Mouse (Mus musculus) brain, embryonic 14.5 days (tissue): ENCODE data around the gene Mybl2. TPM values are rescaled to one million over a fixed set of nuclear protein-coding genes. Genes with fewer than 3 reads are reported as not detected.
"Not testable (repeated sequence)": the region's sequence is repeated elsewhere in the genome, so short reads cannot be mapped to it uniquely, and the experiment has no call there.

Experiments
- DNase-seq: peaks from one replicate; pipeline ENCODE4 v3.0.0-alpha.2; 2011; ENCODE audit warnings: low read depth
- CTCF ChIP-seq: fragments of 200-500 bp; IDR thresholded peaks from 2 replicates; pipeline ENCODE4 v1.5.1; 2012; ENCODE audit warnings: inconsistent platforms, mild to moderate bottlenecking, moderate library complexity, borderline replicate concordance; ENCODE audit not compliant: insufficient read depth, insufficient read length; ENCODE audit errors: extremely low read depth
- POLR2A ChIP-seq: fragments of 200-500 bp; IDR thresholded peaks from 2 replicates; pipeline ENCODE4 v1.6.1; 2012; ENCODE audit warnings: mild to moderate bottlenecking, inconsistent platforms, borderline replicate concordance; ENCODE audit not compliant: poor library complexity, insufficient read depth, insufficient read length, severe bottlenecking; ENCODE audit errors: extremely low read depth
- polyA plus RNA-seq: library from polyadenylated mRNA; depleted of rRNA; stranded (reverse); fragments of >200 nt; gene quantifications from 2 replicates; pipeline ENCODE4 v1.2.3, GENCODE M21; 2012

Gene Mybl2
- polyA plus RNA-seq, 1 experiment, result 11.0 TPM

DNA sequence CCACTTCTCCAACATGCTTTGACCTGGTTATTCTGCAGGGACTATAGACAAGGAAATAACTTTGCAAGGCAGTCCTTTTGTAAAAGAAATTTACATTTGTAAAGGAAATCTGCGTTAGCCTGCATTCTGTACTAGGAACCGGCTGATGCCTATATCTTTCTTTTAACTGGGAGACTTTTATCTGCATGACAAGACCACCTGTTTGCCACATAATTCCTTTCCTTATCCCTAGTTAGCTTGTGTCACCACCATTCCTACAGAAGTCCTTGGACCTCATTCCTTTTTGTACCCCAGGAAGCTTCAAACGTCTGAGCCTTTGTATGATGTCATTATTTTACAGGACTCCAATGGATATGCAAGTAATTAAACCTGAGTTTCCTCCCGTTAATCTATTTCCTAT lies 1.7 kb upstream of the Mybl2 start:
- TF ChIP-seq CTCF, result no peak
- TF ChIP-seq POLR2A, result no peak
- no peak for DNase-seq

DNA sequence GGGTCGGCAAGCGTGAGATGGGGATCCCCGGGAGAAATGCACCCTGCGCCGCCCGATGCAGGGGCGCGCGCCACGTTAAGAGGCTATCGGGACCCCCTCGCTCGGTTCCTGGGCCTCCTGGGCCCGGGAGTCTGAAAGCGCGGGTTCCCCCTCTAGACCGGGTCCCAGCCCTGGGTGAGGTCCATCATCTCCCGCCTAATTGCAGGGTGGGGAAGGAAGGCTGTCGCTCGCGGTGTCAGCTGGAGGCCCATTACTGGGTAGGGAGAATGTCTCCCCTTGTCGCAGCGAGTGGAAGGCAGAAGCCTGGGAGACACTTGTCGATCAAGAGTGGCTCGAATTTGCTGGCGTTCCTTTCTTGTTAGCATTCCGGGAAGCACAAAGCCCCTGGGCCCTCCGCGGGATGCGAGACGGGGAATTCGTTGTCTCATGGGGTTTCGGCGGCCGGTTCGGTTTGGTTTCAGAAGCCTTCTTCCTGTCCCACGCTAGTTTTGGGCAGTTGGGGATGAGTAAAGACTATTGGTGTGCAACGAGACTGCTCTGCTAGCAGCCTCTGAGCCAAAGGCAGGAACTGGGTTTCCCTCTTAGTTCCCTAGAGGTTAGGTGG lies 506 bp downstream of the Mybl2 start:
- TF ChIP-seq CTCF (no peak), POLR2A (no peak)
- DNase-seq, result peak; percentile 27

DNA sequence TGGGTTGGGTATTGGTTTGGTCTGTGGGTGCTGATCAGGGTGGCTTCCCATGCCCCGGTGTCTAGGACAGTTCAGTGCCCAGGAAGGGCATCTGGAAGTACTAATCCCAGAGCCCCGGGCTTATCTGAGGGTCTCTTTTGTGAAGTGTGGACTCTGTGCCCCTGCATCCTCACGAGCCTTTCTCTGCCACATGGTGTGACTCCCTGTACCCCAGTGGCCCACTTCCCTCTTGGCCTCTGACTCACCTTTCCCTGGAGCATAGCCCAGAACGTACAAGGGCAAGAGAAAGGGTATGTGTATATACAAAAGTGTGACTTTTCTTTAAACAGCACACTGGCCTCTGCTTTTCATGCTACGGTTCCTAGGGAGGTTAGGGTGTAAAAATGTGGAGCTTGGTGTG lies 1.2 kb downstream of the Mybl2 start:
- no peak for TF ChIP-seq POLR2A
- TF ChIP-seq CTCF, result no peak
- DNase-seq, result no peak

DNA sequence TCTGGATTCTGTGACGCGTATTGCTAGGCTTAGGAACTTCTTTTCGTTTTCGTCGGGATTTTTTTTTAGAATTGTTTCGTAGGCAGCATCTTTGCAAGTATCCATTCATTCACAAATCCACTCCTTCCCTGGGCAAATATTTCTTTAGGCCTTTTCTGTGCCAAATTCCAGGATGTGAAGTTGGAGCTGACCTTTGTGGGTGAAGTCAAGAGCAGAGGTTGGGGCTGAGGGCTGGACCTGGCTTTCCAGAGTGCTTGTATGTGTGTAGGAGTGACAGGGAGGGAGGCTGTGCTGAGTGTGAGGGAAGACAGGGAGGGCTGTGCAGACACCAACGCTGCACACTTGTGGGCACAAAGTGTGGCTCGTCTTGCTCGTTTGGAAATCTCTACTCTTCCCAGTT lies 2.1 kb downstream of the Mybl2 start:
- no peak for TF ChIP-seq CTCF
- TF ChIP-seq POLR2A, result no peak
- DNase-seq, result no peak

DNA sequence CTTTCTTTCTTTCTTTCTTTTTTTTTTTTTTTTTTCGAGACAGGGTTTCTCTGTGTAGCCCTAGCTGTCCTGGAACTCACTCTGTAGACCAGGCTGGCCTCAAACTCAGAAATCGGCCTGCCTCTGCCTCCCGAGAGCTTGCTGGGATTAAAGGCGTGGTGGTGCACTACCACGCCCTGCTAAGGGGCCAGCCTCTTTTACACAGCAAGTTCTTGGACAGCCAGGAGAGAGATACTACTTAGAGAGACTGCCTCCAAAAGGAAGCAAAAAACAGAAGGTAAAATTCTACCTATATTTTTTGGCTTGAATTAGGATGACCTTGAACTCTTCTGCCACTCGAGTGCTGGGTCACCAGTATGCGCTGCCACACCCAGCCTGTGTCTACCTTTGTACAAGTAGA lies 4.5 kb downstream of the Mybl2 start:
- DNase-seq, result not testable (repeated sequence)

DNA sequence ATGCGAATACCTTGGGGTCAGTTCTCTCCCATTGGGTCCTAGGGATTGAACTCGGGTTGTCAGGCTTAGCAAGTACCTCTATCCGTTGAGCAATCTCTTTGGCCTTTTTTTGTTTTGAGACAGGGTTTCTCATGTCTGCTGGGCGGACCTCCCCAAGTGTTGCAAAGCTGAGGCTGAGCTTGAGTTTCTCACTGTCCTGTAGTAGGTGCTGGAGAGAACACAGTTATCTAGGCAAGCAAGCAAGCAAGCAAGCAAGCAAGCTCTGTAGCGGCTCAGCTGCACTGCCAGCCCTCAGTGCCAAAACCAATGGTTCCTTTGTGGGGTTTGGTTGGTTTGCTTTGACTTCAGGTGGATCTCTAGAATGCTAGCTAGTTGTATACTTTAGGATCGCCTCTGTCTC lies 6.1 kb downstream of the Mybl2 start:
- TF ChIP-seq POLR2A (no peak), CTCF (no peak)
- DNase-seq, result no peak

DNA sequence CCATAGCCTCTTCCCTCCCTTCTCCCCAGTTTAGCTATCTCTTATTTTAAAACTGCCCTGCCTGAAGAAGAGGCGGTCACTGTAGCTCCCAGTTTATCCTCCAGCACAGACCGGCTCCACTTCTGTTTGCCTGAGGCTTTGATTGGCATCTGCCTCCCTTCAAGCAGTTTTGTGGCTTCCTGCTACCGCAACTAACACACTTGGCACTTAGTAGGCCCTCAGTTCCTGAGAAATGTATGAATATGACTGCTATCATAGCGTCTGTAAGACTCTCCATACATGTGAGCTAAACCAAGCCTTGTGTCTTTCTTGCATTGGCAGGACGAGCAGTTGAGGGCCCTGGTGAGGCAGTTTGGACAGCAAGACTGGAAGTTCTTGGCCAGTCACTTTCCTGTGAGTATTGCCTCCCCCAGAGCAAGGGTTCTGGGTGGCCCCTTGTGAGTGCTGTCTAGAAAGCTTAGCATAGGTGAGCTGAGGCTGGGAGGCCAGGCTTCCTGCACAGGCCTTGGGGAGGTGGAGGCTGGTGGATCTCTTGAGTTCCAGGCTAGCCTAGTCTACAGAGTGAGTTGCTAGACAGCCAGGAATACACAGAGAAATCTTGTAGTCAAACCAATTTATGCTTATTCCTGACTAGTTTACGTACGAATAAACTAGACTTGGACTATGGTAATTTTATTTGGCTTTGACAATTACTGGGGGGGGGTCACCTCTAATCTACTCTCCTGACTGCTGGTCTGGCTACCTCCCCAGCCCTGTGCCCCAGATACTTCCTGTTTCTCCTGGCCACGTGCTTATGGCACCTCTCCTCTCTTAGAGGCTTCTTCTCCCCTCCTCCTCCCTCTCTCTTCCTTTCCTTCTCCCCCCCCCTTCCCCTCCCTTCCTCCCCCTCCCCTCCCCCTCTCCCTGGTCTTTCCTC lies 7.0 kb downstream of the Mybl2 start:
- TF ChIP-seq POLR2A (no peak), CTCF (no peak)
- no peak for DNase-seq

DNA sequence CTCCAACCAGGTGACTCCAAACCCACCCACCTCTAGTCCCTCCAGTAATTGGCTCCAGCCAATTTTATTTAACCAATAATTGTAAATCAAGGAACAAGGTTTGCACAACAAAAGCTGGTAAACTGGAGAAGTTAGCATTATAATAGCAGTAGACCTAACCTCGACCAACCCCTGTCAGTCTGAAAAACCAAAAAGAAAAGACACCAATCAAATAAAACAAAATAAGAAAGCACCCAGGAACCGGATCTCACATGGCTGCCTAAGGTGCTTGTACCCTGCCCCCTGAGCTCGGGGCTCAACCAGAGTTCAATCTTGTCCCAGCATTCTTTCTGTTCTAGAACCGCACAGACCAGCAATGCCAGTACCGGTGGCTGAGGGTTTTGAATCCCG lies 7.6 kb downstream of the Mybl2 start:
- TF ChIP-seq CTCF (no peak), POLR2A (no peak)
- no peak for DNase-seq

DNA sequence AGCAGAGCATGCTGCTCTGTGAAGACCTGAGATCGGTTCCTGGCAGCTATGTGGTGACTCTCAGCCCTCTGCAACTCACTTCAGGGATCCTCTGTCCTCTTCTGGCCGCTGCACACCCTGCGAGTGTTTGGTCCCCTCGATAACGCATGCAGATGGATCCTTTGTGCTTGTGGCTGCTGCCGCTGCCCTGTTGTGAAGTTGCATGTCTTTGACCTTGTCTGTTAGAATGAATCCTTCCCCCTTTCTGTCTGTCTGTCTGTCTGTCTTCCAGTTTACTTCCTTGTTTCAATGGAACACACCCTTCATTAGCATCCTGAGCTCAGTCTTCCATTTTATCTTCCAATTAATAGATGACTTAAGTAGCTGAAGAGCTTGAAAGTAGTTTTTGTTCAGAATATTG lies 11.8 kb downstream of the Mybl2 start:
- no peak for TF ChIP-seq POLR2A
- TF ChIP-seq CTCF, result no peak
- no peak for DNase-seq

DNA sequence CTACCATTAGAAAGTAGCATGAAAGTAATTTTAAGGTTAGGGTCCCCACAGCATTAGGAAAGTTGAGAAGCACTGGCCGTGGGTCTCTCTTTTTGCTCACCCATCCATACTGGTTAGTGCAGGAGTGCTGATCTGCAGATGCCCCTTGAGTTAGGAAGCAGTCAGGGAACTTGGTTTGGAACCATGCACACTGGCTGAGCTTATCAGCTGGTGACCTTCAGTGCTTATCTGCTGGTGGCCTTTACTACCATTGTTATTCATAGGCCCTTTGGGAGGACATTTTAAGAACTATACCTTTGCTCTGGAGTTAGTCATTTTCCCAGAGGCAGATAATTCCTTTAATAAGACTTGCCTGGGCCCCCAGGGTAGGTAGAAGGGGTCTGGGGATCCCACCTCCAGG lies 12.7 kb downstream of the Mybl2 start:
- DNase-seq, result no peak
- TF ChIP-seq POLR2A (no peak), CTCF (no peak)

DNA sequence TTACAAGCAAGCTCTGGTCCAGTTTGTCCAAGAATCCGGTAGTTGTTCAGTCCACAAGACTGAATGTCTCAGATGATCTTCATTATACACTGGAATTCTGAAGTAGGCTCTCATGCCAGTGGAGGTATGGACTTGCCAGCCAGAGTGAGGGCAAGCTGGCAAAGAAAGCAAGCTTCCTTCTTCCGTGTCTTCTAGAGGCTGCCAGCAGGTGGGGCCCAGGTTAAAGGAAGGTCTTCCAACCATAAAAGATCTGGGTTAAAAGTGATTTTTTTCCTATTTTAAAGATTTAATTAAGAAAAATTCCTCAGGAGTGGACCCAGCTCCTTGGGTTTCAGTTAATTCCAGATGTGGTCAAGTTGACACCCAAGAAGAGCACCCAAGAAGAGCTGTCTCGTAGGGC lies 15.7 kb downstream of the Mybl2 start:
- TF ChIP-seq CTCF (peak; percentile 31; the same call in 1 of the 2 replicates), POLR2A (no peak)
- peak; percentile 17 for DNase-seq

DNA sequence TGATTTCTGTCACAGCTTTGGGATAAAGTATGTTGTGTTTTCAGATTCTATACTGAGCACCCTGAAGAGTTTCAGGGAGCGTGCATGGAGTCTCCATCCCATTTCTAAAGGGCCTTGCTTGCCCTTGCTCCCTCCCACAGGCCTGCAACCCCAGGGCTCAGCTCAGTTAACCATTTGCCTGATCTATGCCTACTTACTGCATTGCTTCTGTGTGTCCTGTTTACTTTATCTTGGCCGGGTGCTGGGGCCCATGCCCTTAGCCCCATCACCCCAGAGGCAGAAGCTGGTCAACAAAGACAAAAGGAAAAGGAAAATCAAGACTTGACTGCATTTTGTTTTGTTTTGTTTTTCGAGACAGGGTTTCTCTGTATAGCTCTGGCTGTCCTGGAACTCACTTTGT lies 17.1 kb downstream of the Mybl2 start:
- TF ChIP-seq POLR2A (no peak), CTCF (no peak)
- DNase-seq, result no peak

DNA sequence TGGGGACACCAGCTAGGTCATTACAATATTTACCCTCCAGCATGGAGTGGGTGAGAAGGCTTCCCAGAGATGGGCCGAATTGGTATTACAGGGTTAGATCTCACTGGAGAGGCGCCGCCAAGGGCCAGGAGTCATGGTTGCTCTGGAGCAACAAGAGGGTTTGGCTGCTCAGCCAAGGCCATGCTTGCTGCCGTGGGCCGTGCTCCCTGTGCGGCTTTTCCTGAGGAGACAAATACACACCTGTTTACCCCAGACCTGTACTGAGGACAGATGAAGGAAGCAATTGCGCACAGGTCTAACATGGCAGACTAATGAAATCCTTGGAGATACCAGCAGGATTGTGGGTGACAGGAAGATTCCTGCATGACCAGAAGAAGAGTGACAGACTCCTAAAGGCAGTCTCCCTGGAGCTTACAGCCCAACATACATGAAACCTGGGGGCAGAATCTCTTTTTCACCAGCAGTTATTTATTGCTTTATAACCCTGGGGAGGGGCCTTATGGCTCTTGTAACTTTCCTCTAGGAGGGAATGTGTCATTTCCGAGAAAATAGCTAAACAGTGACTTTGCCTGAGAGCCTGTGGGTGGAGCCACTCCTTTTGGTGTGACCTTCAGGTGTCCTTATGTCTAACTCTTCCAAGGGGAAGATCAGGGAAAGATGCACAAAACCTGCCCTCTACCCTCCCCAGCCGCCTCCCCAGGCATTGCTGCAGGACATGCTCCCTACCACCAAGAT lies 18.7 kb downstream of the Mybl2 start:
- DNase-seq, result no peak
- TF ChIP-seq POLR2A (no peak), CTCF (no peak)
